Mouse (Mus musculus): ENCODE measurements around the gene Eloa.

- no peak for TF ChIP-seq CTCF (IDR thresholded peaks at IDR 0.05; ENCODE audit: low read depth)
- TF ChIP-seq EP300 (IDR thresholded peaks at IDR 0.05; ENCODE audit: low read depth), result no peak
Observed at GRCm38 (mm10) chr4:135967086-135967760, 54.3 kb downstream of the Eloa start.

Measured in heart, postnatal 0 days (tissue).